17 mouse cellular contexts compared by ENCODE assay signal in genomic region chr4:33523774-33524173, GRCm38 (mm10).
"Had no signal": no experiment of that assay in that cellular context is flagged by ENCODE, and none has a peak within 500 bp of the region (broad histone marks: within the 10 kb centered on the region; RNA-seq: fewer than 3 reads in every experiment).

No protein-coding gene starts in this region.

- H3K27me3 ChIP-seq: hindbrain, embryonic 12.5 days; limb, embryonic 12.5 days; liver, embryonic 13.5 days; liver, embryonic 15.5 days had no signal

- H3K4me1 ChIP-seq: limb, embryonic 10.5 days; liver, embryonic 13.5 days; liver, embryonic 15.5 days had no signal

- H3K4me3 ChIP-seq: gastrocnemius, adult 2 months; heart, embryonic 10.5 days; heart, embryonic 12.5 days; hindbrain, embryonic 10.5 days; hindbrain, embryonic 12.5 days; layer of hippocampus, adult 2 months; left cerebral cortex, adult 2 months; limb, embryonic 10.5 days; limb, embryonic 12.5 days; liver, embryonic 13.5 days; liver, embryonic 15.5 days had no signal

- DNase-seq: kidney, postnatal 4 days; liver; liver, embryonic 13.5 days had no signal

- H3K9me3 ChIP-seq: heart, embryonic 10.5 days; hindbrain, embryonic 10.5 days; hindbrain, embryonic 12.5 days; limb, embryonic 10.5 days; limb, embryonic 12.5 days; liver, embryonic 13.5 days; liver, embryonic 15.5 days had no signal

- ATAC-seq: inflammation-experienced regulatory T-cells, adult 6 months; intestine, postnatal 0 days had no signal

- H3K4me2 ChIP-seq: heart, embryonic 12.5 days; hindbrain, embryonic 12.5 days; hindbrain, embryonic 14.5 days; limb, embryonic 12.5 days; liver, embryonic 11.5 days; liver, embryonic 13.5 days; liver, embryonic 15.5 days had no signal

- H3K27ac ChIP-seq: heart, embryonic 10.5 days; hindbrain, embryonic 10.5 days; hindbrain, embryonic 12.5 days; hindbrain, embryonic 14.5 days; layer of hippocampus, adult 2 months; limb, embryonic 10.5 days; limb, embryonic 12.5 days; liver, embryonic 13.5 days; liver, embryonic 15.5 days had no signal

- H3K9ac ChIP-seq: heart, embryonic 12.5 days; hindbrain, embryonic 12.5 days; hindbrain, embryonic 14.5 days; limb, embryonic 12.5 days; liver, embryonic 13.5 days; liver, embryonic 15.5 days had no signal

- H3K36me3 ChIP-seq: heart, embryonic 10.5 days; heart, embryonic 12.5 days; hindbrain, embryonic 10.5 days; hindbrain, embryonic 12.5 days; limb, embryonic 10.5 days; limb, embryonic 12.5 days; liver, embryonic 13.5 days; liver, embryonic 15.5 days had no signal
